Mouse (Mus musculus) left cerebral cortex, adult 9 months (tissue): ENCODE data around the gene Caskin1.

Experiments
- DNase-seq, 2 experiments: peaks; one replicate each; pipeline ENCODE4 v3.0.0; 2022; ENCODE audit warnings: low spot score in 2 of 2

Gene Caskin1

GRCm38 (mm10) chr17:24494627-24495335 lies 6.4 kb downstream of the Caskin1 start:
- DNase-seq: peak in 1 of 2 experiments; percentile 68

- peak in 1 of 2 experiments; percentile 79 for DNase-seq
Measured at GRCm38 (mm10) chr17:24495443-24495842, 7.0 kb downstream of the Caskin1 start.

GRCm38 (mm10) chr17:24496026-24496425 lies 7.6 kb downstream of the Caskin1 start:
- DNase-seq: no peak

- no peak for DNase-seq
Measured at GRCm38 (mm10) chr17:24502208-24502607, 13.8 kb downstream of the Caskin1 start.

GRCm38 (mm10) chr17:24504085-24504484 lies 15.7 kb downstream of the Caskin1 start:
- no peak for DNase-seq

GRCm38 (mm10) chr17:24505286-24505955 lies 17.0 kb downstream of the Caskin1 start:
- no peak for DNase-seq

GRCm38 (mm10) chr17:24506332-24507070 lies 18.1 kb downstream of the Caskin1 start:
- DNase-seq: peak in 1 of 2 experiments; percentile 76

GRCm38 (mm10) chr17:24507129-24507664 lies 18.8 kb downstream of the Caskin1 start:
- no peak for DNase-seq

- DNase-seq: no peak
Measured at GRCm38 (mm10) chr17:24507806-24508460, 19.5 kb downstream of the Caskin1 start.

- peak in 1 of 2 experiments; percentile 81 for DNase-seq
Measured at GRCm38 (mm10) chr17:24513609-24514008, 25.2 kb downstream of the Caskin1 start.

GRCm38 (mm10) chr17:24514270-24515257 lies 26.2 kb downstream of the Caskin1 start:
- no peak for DNase-seq

GRCm38 (mm10) chr17:24520450-24520849 lies 32.0 kb downstream of the Caskin1 start:
- DNase-seq: no peak

GRCm38 (mm10) chr17:24524734-24525133 lies 36.3 kb downstream of the Caskin1 start:
- DNase-seq: no peak

GRCm38 (mm10) chr17:24527315-24527714 lies 38.9 kb downstream of the Caskin1 start:
- DNase-seq: no peak

- peak; percentile 98 to 100 for DNase-seq
Measured at GRCm38 (mm10) chr17:24527723-24528559, 39.5 kb downstream of the Caskin1 start, which contains the start of gene Traf7. Gene Traf7 (minus strand): TSS chr17:24527938.

- DNase-seq: no peak
Measured at GRCm38 (mm10) chr17:24528560-24528918, 40.1 kb downstream of the Caskin1 start.

- DNase-seq: peak in 1 of 2 experiments; percentile 65
Measured at GRCm38 (mm10) chr17:24529007-24529451, 40.6 kb downstream of the Caskin1 start.

GRCm38 (mm10) chr17:24529883-24530282 lies 41.5 kb downstream of the Caskin1 start:
- no peak for DNase-seq

GRCm38 (mm10) chr17:24530361-24531050 lies 42.1 kb downstream of the Caskin1 start:
- DNase-seq: no peak
